Mouse (Mus musculus) liver, embryonic 16.5 days (tissue): ENCODE measurements around the gene Nudt14. TPM values are rescaled to one million over a fixed set of nuclear protein-coding genes. Genes with fewer than 3 reads are reported as not detected.

ENCODE experiments used
- ATAC-seq: fragments of 200-750 bp; cut with Nextera tagmentation; 2 replicates; pipeline ENCODE4 v1.8.0; 2017; ENCODE audit warnings: low read depth, mild to moderate bottlenecking, moderate number of reproducible peaks, moderate library complexity
- H3K27ac ChIP-seq: fragments of 300-500 bp; sonication (generic); 2 replicates; pipeline ENCODE4 v1.5.1; 2014; ENCODE audit warnings: mild to moderate bottlenecking, low read length
- H3K27me3 ChIP-seq: fragments of 300-500 bp; sonication (generic); 2 replicates; pipeline ENCODE4 v1.6.1; 2014; ENCODE audit warnings: low read depth, low read length, mixed read lengths; ENCODE audit not compliant: control insufficient read depth, insufficient read depth
- H3K36me3 ChIP-seq: fragments of 300-500 bp; sonication (generic); 2 replicates; pipeline ENCODE4 v1.6.1; 2014; ENCODE audit warnings: mild to moderate bottlenecking; ENCODE audit not compliant: control insufficient read depth, insufficient read depth
- H3K4me1 ChIP-seq: fragments of 300-500 bp; sonication (generic); 2 replicates; pipeline ENCODE4 v1.6.1; 2014; ENCODE audit warnings: low read depth, low read length, mixed read lengths; ENCODE audit not compliant: control insufficient read depth
- H3K4me2 ChIP-seq: fragments of 300-500 bp; sonication (generic); 2 replicates; pipeline ENCODE4 v1.6.1; 2014; ENCODE audit warnings: low read depth, low read length, mixed read lengths
- H3K4me3 ChIP-seq: fragments of 300-500 bp; sonication (generic); 2 replicates; pipeline ENCODE4 v1.5.1; 2014; ENCODE audit warnings: low read depth, mild to moderate bottlenecking, low read length
- H3K9ac ChIP-seq: fragments of 300-500 bp; sonication (generic); 2 replicates; pipeline ENCODE4 v1.6.1; 2014; ENCODE audit warnings: low read depth, low read length
- H3K9me3 ChIP-seq: fragments of 300-500 bp; sonication (generic); replicated peaks from 2 replicates; pipeline ENCODE4 v1.6.1; 2016; ENCODE audit warnings: low read length; ENCODE audit not compliant: control insufficient read depth
- WGBS: fragments of 180-500 bp; shearing (Covaris S2); extraction: QIAGEN DNeasy Blood & Tissue Kit; methylation state at CpG from one replicate; pipeline ENCODE4 v1.1.7; 2014; ENCODE audit not compliant: insufficient replicate concordance; 5-methylcytosine and 5-hydroxymethylcytosine counted together
- polyA plus RNA-seq: library from polyadenylated mRNA; unstranded; fragments of >200 nt; fragmentation: Nextera tagmentation; extraction: Ambion mirVana; gene quantifications from 2 replicates; pipeline ENCODE4 v1.2.1, GENCODE M21; 2015

Nudt14 gene
- polyA plus RNA-seq, 1 experiment from 2014 or later, result 12.1 TPM

GRCm38 (mm10) chr12:112952926-112953565 is 11.1 kb upstream of the Nudt14 start:
- Histone ChIP-seq H3K4me2 (no peak overlapping the region), H3K27ac (no peak overlapping the region), H3K9me3 (no peaks in the 10 kb centered on the region), H3K36me3 (no peaks in the 10 kb centered on the region), H3K4me1 (peaks cover 14% of the 10 kb centered on the region), H3K9ac (no peak overlapping the region), H3K27me3 (peaks cover 45% of the 10 kb centered on the region), H3K4me3 (no peak overlapping the region)
- 30% methylated on average over 3 of the region's 3 CpGs for WGBS
- no peak for ATAC-seq

GRCm38 (mm10) chr12:112952433-112952832 is 10.5 kb upstream of the Nudt14 start:
- H3K4me2 ChIP-seq, result no peak overlapping the region
- no peak overlapping the region for H3K27ac ChIP-seq
- H3K4me1 ChIP-seq, result peaks cover 14% of the 10 kb centered on the region
- no peaks in the 10 kb centered on the region for H3K9me3 ChIP-seq
- ATAC-seq, result no peak
- H3K36me3 ChIP-seq, result no peaks in the 10 kb centered on the region
- H3K9ac ChIP-seq, result no peak overlapping the region
- no peak overlapping the region for H3K4me3 ChIP-seq
- peaks cover 45% of the 10 kb centered on the region for H3K27me3 ChIP-seq
- WGBS, result 15% methylated on average over 8 of the region's 8 CpGs

- 0 out of 2 replicates have a peak overlapping the region, but pooled peaks have one; percentile 97 for H3K4me2 ChIP-seq
- WGBS, result 18% methylated on average over 7 of the region's 7 CpGs
- peaks cover 48% of the 10 kb centered on the region for H3K27me3 ChIP-seq
- no peak overlapping the region for H3K9ac ChIP-seq
- no peak for ATAC-seq
- peaks cover 14% of the 10 kb centered on the region for H3K4me1 ChIP-seq
- no peak overlapping the region for H3K27ac ChIP-seq
- no peaks in the 10 kb centered on the region for H3K9me3 ChIP-seq
- no peak overlapping the region for H3K4me3 ChIP-seq
- H3K36me3 ChIP-seq, result no peaks in the 10 kb centered on the region
These were observed 9.4 kb upstream of the Nudt14 start for GRCm38 (mm10) chr12:112951150-112951842.

- 5% methylated on average over 6 of the region's 6 CpGs for WGBS
- no peak overlapping the region for H3K27ac ChIP-seq
- H3K4me1 ChIP-seq, result peaks cover 13% of the 10 kb centered on the region
- no peaks in the 10 kb centered on the region for H3K36me3 ChIP-seq
- peak overlapping the region; percentile 97 for H3K4me2 ChIP-seq
- H3K9me3 ChIP-seq, result no peaks in the 10 kb centered on the region
- peaks cover 48% of the 10 kb centered on the region for H3K27me3 ChIP-seq
- H3K4me3 ChIP-seq, result peak overlapping the region; percentile 62
- no peak for ATAC-seq
- H3K9ac ChIP-seq, result no peak overlapping the region
These were observed 8.8 kb upstream of the Nudt14 start for GRCm38 (mm10) chr12:112950761-112951129.

GRCm38 (mm10) chr12:112950040-112950760 is 8.3 kb upstream of the Nudt14 start:
- peak; percentile 86 for ATAC-seq
- under 1% methylated on average over 57 of the region's 58 CpGs for WGBS
- Histone ChIP-seq H3K27ac (no peak overlapping the region), H3K4me2 (peak overlapping the region; percentile 97), H3K9ac (peak overlapping the region; percentile 59), H3K27me3 (peaks cover 48% of the 10 kb centered on the region), H3K9me3 (no peaks in the 10 kb centered on the region), H3K4me1 (peaks cover 11% of the 10 kb centered on the region), H3K36me3 (no peaks in the 10 kb centered on the region), H3K4me3 (peak overlapping the region; percentile 62)

- no peaks in the 10 kb centered on the region for H3K9me3 ChIP-seq
- peaks cover 45% of the 10 kb centered on the region for H3K27me3 ChIP-seq
- peaks cover 13% of the 10 kb centered on the region for H3K4me1 ChIP-seq
- no peak for ATAC-seq
- no peak overlapping the region for H3K9ac ChIP-seq
- H3K4me2 ChIP-seq, result no peak overlapping the region
- H3K27ac ChIP-seq, result no peak overlapping the region
- H3K4me3 ChIP-seq, result no peak overlapping the region
- WGBS, result 22% methylated on average over 4 of the region's 4 CpGs
- no peaks in the 10 kb centered on the region for H3K36me3 ChIP-seq
These were observed 5.4 kb upstream of the Nudt14 start for GRCm38 (mm10) chr12:112947307-112947706.

GRCm38 (mm10) chr12:112943669-112944068 is 1.7 kb upstream of the Nudt14 start:
- H3K27me3 ChIP-seq, result peaks cover 12% of the 10 kb centered on the region
- no peak overlapping the region for H3K27ac ChIP-seq
- no peak for ATAC-seq
- no peak overlapping the region for H3K9ac ChIP-seq
- WGBS, result 56% methylated on average over 2 of the region's 2 CpGs
- no peaks in the 10 kb centered on the region for H3K9me3 ChIP-seq
- no peak overlapping the region for H3K4me2 ChIP-seq
- H3K4me3 ChIP-seq, result no peak overlapping the region
- H3K36me3 ChIP-seq, result no peaks in the 10 kb centered on the region
- H3K4me1 ChIP-seq, result peaks cover 9% of the 10 kb centered on the region

GRCm38 (mm10) chr12:112941156-112941775 is 658 bp downstream of the Nudt14 start:
- peak overlapping the region; percentile 73 for H3K4me3 ChIP-seq
- peak overlapping the region; percentile 80 for H3K4me2 ChIP-seq
- H3K36me3 ChIP-seq, result no peaks in the 10 kb centered on the region
- H3K27me3 ChIP-seq, result peaks cover 2% of the 10 kb centered on the region; the same call in 1 of the 2 replicates
- H3K9ac ChIP-seq, result peak overlapping the region; percentile 75; the same call in 1 of the 2 replicates
- WGBS, result 35% methylated on average over 10 of the region's 10 CpGs
- H3K4me1 ChIP-seq, result peaks cover 9% of the 10 kb centered on the region
- no peaks in the 10 kb centered on the region for H3K9me3 ChIP-seq
- H3K27ac ChIP-seq, result no peak overlapping the region; the same call in 1 of the 2 replicates
- ATAC-seq, result no peak
